Mouse (Mus musculus) liver, adult 2 months (tissue): ENCODE results near the gene Sertad2.

Experiments
- CTCF ChIP-seq: fragments of 200-500 bp; IDR thresholded peaks from 2 replicates; pipeline ENCODE4 v1.5.1; 2011; ENCODE audit warnings: low read depth, low read length, control low read depth
- POLR2A ChIP-seq: fragments of 200-500 bp; IDR thresholded peaks from 2 replicates; pipeline ENCODE4 v1.6.1; 2011; ENCODE audit warnings: low read length, control low read depth; ENCODE audit not compliant: insufficient read depth; ENCODE audit errors: extremely low read depth

DNA sequence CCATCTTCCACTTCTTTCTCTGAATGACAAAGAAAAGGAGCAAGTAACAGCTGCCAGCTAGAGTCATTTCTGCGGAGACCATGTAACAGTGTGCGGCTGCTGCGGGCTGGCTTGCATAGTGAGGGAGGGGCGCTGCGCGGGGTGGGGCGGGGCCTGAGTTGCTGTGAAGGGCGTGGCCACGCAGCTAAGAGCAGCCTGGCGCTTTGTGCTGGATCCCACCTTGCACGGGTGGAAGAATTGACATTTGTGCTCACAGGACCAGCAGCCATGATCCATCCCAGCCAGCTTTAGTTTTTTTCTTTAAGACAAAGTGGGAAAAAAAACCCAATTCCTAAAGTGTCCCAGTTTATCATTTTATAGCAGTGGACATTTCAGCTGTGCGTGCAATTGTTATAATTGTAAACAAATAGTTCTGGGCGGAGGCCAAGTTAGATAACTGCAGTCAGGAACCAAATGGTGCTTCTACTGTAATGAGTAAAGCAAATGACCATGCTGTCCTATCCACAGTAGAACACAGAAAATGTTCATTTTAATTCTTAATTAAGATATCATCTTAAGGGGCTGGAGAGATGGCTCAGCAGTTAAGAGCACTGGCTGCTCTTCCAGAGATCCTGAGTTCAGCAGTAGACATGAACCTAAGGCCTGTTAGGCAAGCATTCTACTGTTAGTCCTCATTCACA is 18.4 kb downstream of the Sertad2 start:
- no peak for TF ChIP-seq POLR2A
- TF ChIP-seq CTCF, result no peak
